Mouse (Mus musculus) MEL (cell line): Measurements from ENCODE around the gene Nme7. TPM values are rescaled to one million over a fixed set of nuclear protein-coding genes. Genes with fewer than 3 reads are reported as not detected.

Experiments
- DNase-seq: peaks from one replicate; pipeline ENCODE4 v3.0.0; 2011; ENCODE audit warnings: low read depth, low spot score
- H3K27ac ChIP-seq: 2 replicates; pipeline ENCODE4 v1.5.1; 2012; ENCODE audit warnings: low read depth, mild to moderate bottlenecking, control low read depth, low read length, moderate library complexity; ENCODE audit not compliant: control insufficient read depth
- H3K27me3 ChIP-seq, 2 experiments: fragments of 150-350 bp in 1 of 2; sonication (generic) in 1 of 2; 2 replicates each; pipeline ENCODE4 v1.6.1; 2012; ENCODE audit warnings: low read length in 2 of 2, mild to moderate bottlenecking in 2 of 2, improper control_type of control experiment in 1 of 2, moderate library complexity in 1 of 2; ENCODE audit not compliant: insufficient read depth in 2 of 2, control insufficient read depth in 1 of 2
- H3K36me3 ChIP-seq, 2 experiments: 2 replicates each; pipeline ENCODE4 v1.6.1; 2012 to 2014; ENCODE audit warnings: low read length in 2 of 2, improper control_type of control experiment in 1 of 2, inconsistent platforms in 1 of 2, mild to moderate bottlenecking in 1 of 2; ENCODE audit not compliant: insufficient read depth in 2 of 2, control insufficient read depth in 1 of 2
- H3K4me1 ChIP-seq, 2 experiments: fragments of 150-350 bp in 1 of 2; sonication (generic) in 1 of 2; 2 replicates each; pipeline ENCODE4 v1.6.1; 2012; ENCODE audit warnings: low read length in 2 of 2, improper control_type of control experiment in 1 of 2, mild to moderate bottlenecking in 1 of 2; ENCODE audit not compliant: insufficient read depth in 2 of 2, control insufficient read depth in 1 of 2
- H3K4me3 ChIP-seq, 2 experiments: fragments of 150-350 bp in 1 of 2; sonication (generic) in 1 of 2; 2 replicates each; pipeline ENCODE4 v1.5.1; 2012; ENCODE audit warnings: low read depth in 2 of 2, low read length in 2 of 2, mild to moderate bottlenecking in 2 of 2, moderate library complexity in 2 of 2, control low read depth in 1 of 2, improper control_type of control experiment in 1 of 2; ENCODE audit not compliant: control insufficient read depth in 1 of 2, insufficient read depth in 1 of 2
- H3K79me2 ChIP-seq: 2 replicates; pipeline ENCODE4 v1.6.1; 2012; ENCODE audit warnings: mild to moderate bottlenecking, low read length, moderate library complexity; ENCODE audit not compliant: control insufficient read depth, poor library complexity, insufficient read depth
- H3K9ac ChIP-seq: 2 replicates; pipeline ENCODE4 v1.6.1; 2012; ENCODE audit warnings: low read depth, mild to moderate bottlenecking, control low read depth, low read length, moderate library complexity; ENCODE audit not compliant: control insufficient read depth, poor library complexity, severe bottlenecking
- H3K9me3 ChIP-seq: fragments of 150-350 bp; sonication (generic); replicated peaks from 2 replicates; pipeline ENCODE4 v1.6.1; 2012; ENCODE audit warnings: mild to moderate bottlenecking, low read length, improper control_type of control experiment, moderate library complexity; ENCODE audit not compliant: insufficient read depth
- CHD1 ChIP-seq: IDR thresholded peaks from 2 replicates; pipeline ENCODE4 v1.6.1; 2012; ENCODE audit warnings: low read depth, mild to moderate bottlenecking, inconsistent platforms, low read length, improper control_type of control experiment
- CHD2 ChIP-seq: IDR thresholded peaks from 2 replicates; pipeline ENCODE4 v1.6.1; 2011; ENCODE audit warnings: low read length, improper control_type of control experiment
- E2F4 ChIP-seq: IDR thresholded peaks from 2 replicates; pipeline ENCODE4 v1.6.1; 2011; ENCODE audit warnings: low read depth, low read length, improper control_type of control experiment, borderline replicate concordance
- ELF1 ChIP-seq: IDR thresholded peaks from 2 replicates; pipeline ENCODE4 v1.6.1; 2014; ENCODE audit warnings: low read depth, mild to moderate bottlenecking, inconsistent platforms, low read length, improper control_type of control experiment, moderate library complexity
- EP300 ChIP-seq, 2 experiments: IDR thresholded peaks; 2 replicates each; pipeline ENCODE4 v1.6.1; 2011; ENCODE audit warnings: improper control_type of control experiment in 2 of 2, low read length in 2 of 2, low read depth in 1 of 2, mild to moderate bottlenecking in 1 of 2
- GABPA ChIP-seq: IDR thresholded peaks from 2 replicates; pipeline ENCODE4 v1.6.1; 2012; ENCODE audit warnings: low read depth, mild to moderate bottlenecking, inconsistent platforms, low read length, improper control_type of control experiment, moderate library complexity
- GATA1 ChIP-seq: IDR thresholded peaks from 2 replicates; pipeline ENCODE4 v1.6.1; 2011; ENCODE audit warnings: low read depth, low read length, improper control_type of control experiment
- JUND ChIP-seq: IDR thresholded peaks from 2 replicates; pipeline ENCODE4 v1.6.1; 2011; ENCODE audit warnings: low read depth, mild to moderate bottlenecking, improper control_type of control experiment, low read length
- MAX ChIP-seq: IDR thresholded peaks from 2 replicates; pipeline ENCODE4 v1.6.1; 2011; ENCODE audit warnings: low read length, improper control_type of control experiment
- MEF2A ChIP-seq: IDR thresholded peaks from 2 replicates; pipeline ENCODE4 v1.6.1; 2014; ENCODE audit warnings: low read depth, mild to moderate bottlenecking, inconsistent platforms, low read length, improper control_type of control experiment; ENCODE audit not compliant: poor library complexity, insufficient replicate concordance, severe bottlenecking; ENCODE audit errors: extremely low read depth
- MXI1 ChIP-seq: IDR thresholded peaks from 2 replicates; pipeline ENCODE4 v1.6.1; 2011; ENCODE audit warnings: mild to moderate bottlenecking, low read depth, low read length, improper control_type of control experiment
- MYB ChIP-seq: IDR thresholded peaks from 2 replicates; pipeline ENCODE4 v1.6.1; 2011; ENCODE audit warnings: mild to moderate bottlenecking, low read depth, low read length, improper control_type of control experiment
- NELFE ChIP-seq: IDR thresholded peaks from 2 replicates; pipeline ENCODE4 v1.6.1; 2011; ENCODE audit warnings: low read depth, low read length, improper control_type of control experiment
- NRF1 ChIP-seq: IDR thresholded peaks from 2 replicates; pipeline ENCODE4 v1.6.1; 2014; ENCODE audit warnings: low read depth, mild to moderate bottlenecking, inconsistent platforms, low read length, improper control_type of control experiment, moderate library complexity; ENCODE audit not compliant: poor library complexity, insufficient read depth, severe bottlenecking
- POLR2A ChIP-seq, 2 experiments: IDR thresholded peaks; 2 replicates each; pipeline ENCODE4 v1.6.1; 2011 to 2012; ENCODE audit warnings: low read length in 2 of 2, mild to moderate bottlenecking in 2 of 2, control low read depth in 1 of 2, improper control_type of control experiment in 1 of 2, low read depth in 1 of 2, moderate library complexity in 1 of 2; ENCODE audit not compliant: control insufficient read depth in 1 of 2, insufficient read depth in 1 of 2, poor library complexity in 1 of 2
- POLR2AphosphoS2 ChIP-seq: IDR thresholded peaks from 2 replicates; pipeline ENCODE4 v1.6.1; 2011; ENCODE audit warnings: low read length, improper control_type of control experiment
- RAD21 ChIP-seq: IDR thresholded peaks from 2 replicates; pipeline ENCODE4 v1.6.1; 2011; ENCODE audit warnings: mild to moderate bottlenecking, low read depth, low read length, improper control_type of control experiment
- RCOR1 ChIP-seq: IDR thresholded peaks from 2 replicates; pipeline ENCODE4 v1.6.1; 2012; ENCODE audit warnings: low read depth, mild to moderate bottlenecking, inconsistent platforms, low read length, improper control_type of control experiment
- UBTF ChIP-seq: IDR thresholded peaks from 2 replicates; pipeline ENCODE4 v1.6.1; 2012; ENCODE audit warnings: low read depth, mild to moderate bottlenecking, inconsistent platforms, low read length, improper control_type of control experiment, moderate library complexity, borderline replicate concordance; ENCODE audit not compliant: insufficient read depth
- USF2 ChIP-seq, 2 experiments: IDR thresholded peaks; 2 replicates each; pipeline ENCODE4 v1.6.1; 2011 to 2012; ENCODE audit warnings: improper control_type of control experiment in 2 of 2, low read length in 2 of 2, borderline replicate concordance in 1 of 2, inconsistent platforms in 1 of 2, low read depth in 1 of 2, mild to moderate bottlenecking in 1 of 2; ENCODE audit not compliant: insufficient read depth in 1 of 2
- ZMIZ1 ChIP-seq: IDR thresholded peaks from 2 replicates; pipeline ENCODE4 v1.6.1; 2012; ENCODE audit warnings: low read depth, mild to moderate bottlenecking, inconsistent platforms, low read length, improper control_type of control experiment, moderate library complexity
- ZNF384 ChIP-seq: IDR thresholded peaks from 2 replicates; pipeline ENCODE4 v1.6.1; 2012; ENCODE audit warnings: low read depth, mild to moderate bottlenecking, inconsistent platforms, low read length, improper control_type of control experiment
- polyA plus RNA-seq, 2 experiments: library from polyadenylated mRNA; stranded (reverse) in 1 of 2; unstranded in 1 of 2; fragments of >175 nt in 1 of 2; fragments of >200 nt in 1 of 2; gene quantifications; 2 replicates each; pipeline versions ENCODE4 v1.2.1 to v1.2.4; 2012; ENCODE audit warnings: low replicate concordance in 2 of 2, low read depth in 1 of 2; ENCODE audit not compliant: insufficient read length in 2 of 2, insufficient read depth in 1 of 2, missing spikeins in 1 of 2
- total RNA-seq: library from RNA; depleted of rRNA; stranded (reverse); fragments of 300-350 nt; gene quantifications from 2 replicates; pipeline ENCODE4 v1.2.3, GENCODE M21; 2012

Gene Nme7
- total and polyA plus RNA-seq, 3 experiments, result 23.2 to 27.6 TPM; not detected in 1

- H3K36me3 ChIP-seq, result no peaks in the 10 kb centered on the region
- no peak for DNase-seq
- TF ChIP-seq POLR2A (IDR thresholded peaks at IDR 0.05; ENCODE audit: control insufficient read depth in 1 of 2, insufficient read depth in 1 of 2, low read depth in 1 of 2, low read length in 2 of 2, poor library complexity in 1 of 2), result no peak
- no peak for TF ChIP-seq CHD1
- TF ChIP-seq MAX, result no peak
- TF ChIP-seq EP300 (IDR thresholded peaks at IDR 0.05; ENCODE audit: low read depth in 1 of 2, low read length in 2 of 2), result no peak
- TF ChIP-seq ELF1, result no peak
- no peak for TF ChIP-seq RAD21
- no peak for TF ChIP-seq MXI1
- TF ChIP-seq NRF1, result no peak
- TF ChIP-seq POLR2AphosphoS2, result no peak
- no peak for TF ChIP-seq MYB
- no peak for TF ChIP-seq E2F4
- TF ChIP-seq RCOR1, result no peak
- no peak for TF ChIP-seq NELFE
- TF ChIP-seq GABPA, result no peak
- no peak for TF ChIP-seq MEF2A
- no peak for TF ChIP-seq USF2 (IDR thresholded peaks at IDR 0.05; ENCODE audit: borderline replicate concordance in 1 of 2, insufficient read depth in 1 of 2, low read depth in 1 of 2, low read length in 2 of 2)
- TF ChIP-seq JUND, result no peak
- TF ChIP-seq GATA1, result no peak
- TF ChIP-seq CHD2, result no peak
- H3K27me3 ChIP-seq, result no peaks in the 10 kb centered on the region
- no peak overlapping the region for H3K4me3 ChIP-seq
- H3K9ac ChIP-seq, result no peak overlapping the region
- H3K4me1 ChIP-seq, result no peaks in the 10 kb centered on the region
- no peak overlapping the region for H3K27ac ChIP-seq
- H3K9me3 ChIP-seq, result no peaks in the 10 kb centered on the region
- H3K79me2 ChIP-seq, result no peaks in the 10 kb centered on the region
Measured at GRCm38 (mm10) chr1:164384972-164385371, 81.1 kb downstream of the Nme7 start.

DNA sequence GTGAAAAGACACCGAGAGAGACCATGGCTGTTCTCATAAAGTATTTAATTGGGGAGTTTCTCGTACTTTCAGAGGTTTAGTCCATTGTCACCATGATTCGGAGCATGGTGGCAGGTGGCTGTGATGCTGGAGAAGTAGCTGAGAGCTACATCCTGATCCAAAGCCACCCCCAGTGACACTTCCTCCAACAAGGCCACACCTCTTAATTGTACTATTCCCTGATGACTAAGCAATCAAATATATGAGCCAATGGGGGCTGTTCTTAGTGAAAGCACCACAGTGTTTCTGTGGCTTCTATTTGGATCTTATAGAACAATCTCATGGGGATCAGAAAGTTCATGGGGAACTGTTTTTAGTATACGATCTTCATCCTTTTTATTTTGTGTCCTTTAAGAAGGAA is 85.8 kb downstream of the Nme7 start:
- no peak overlapping the region for H3K27ac ChIP-seq
- DNase-seq, result peak; percentile 17
- H3K4me1 ChIP-seq, result no peaks in the 10 kb centered on the region
- H3K4me3 ChIP-seq, result no peak overlapping the region
- TF ChIP-seq ZNF384, result no peak
- TF ChIP-seq UBTF, result no peak
- no peak for TF ChIP-seq NRF1
- TF ChIP-seq ZMIZ1, result no peak
- no peak for TF ChIP-seq GABPA
- TF ChIP-seq CHD1, result no peak
- no peak for TF ChIP-seq POLR2AphosphoS2
- no peak for TF ChIP-seq CHD2
- TF ChIP-seq MEF2A, result no peak
- TF ChIP-seq, all 39 proteins: peak for 0
- Histone ChIP-seq H3K9me3 (no peaks in the 10 kb centered on the region), H3K27me3 (no peaks in the 10 kb centered on the region), H3K9ac (no peak overlapping the region), H3K79me2 (no peaks in the 10 kb centered on the region), H3K36me3 (no peaks in the 10 kb centered on the region)
